Mouse (Mus musculus): ENCODE measurements around the gene Pym1. TPM values are rescaled to one million over a fixed set of nuclear protein-coding genes. Genes with fewer than 3 reads are reported as not detected.

Gene Pym1
- total RNA-seq, 2 experiments from 2014 or later: 26.0 to 28.2 TPM

DNA sequence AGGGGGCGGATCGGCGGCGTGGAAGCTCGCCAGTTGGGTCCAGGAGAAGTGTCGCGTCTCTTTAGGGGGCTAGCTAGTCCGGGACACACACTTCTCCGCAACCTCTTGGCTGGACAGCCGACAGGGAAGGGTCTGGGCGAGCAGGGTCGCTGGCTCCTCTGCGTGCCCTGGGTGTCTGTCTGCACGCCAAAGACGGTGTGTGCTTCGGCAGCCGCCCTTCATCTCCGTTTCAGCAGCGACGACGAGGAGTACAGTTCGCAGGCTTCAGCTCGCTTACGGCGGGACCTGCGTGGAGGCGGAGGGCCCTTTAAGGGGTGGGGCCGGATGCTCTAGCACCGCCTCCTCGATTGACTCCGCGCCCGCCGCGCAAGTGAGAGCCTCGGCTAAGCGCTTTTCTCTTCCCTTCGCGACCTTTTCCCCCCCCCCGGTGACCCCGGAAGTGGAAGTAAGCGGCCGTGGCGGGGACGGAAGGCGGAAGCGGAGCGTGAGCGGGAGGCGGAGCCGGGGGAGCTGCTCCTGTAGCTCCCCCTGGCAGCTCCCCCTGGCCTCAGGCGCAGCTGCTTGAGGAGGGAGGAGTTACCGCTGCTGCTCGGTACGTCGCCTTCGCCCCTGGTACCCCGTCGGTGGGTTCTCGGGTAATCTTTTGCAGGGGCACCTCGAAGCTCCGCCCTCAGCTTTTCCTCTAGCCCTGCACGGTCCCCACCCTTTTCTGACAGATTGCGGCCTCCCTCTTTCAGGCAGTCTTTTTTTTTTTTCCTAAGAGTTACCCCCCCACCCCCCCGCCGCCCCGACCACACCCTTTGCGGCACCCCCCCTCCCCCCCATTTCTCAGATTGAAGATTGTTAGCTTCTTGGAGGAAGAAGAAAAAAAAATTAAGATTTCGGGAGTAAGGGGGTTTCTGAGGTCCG is 57.7 kb downstream of the Pym1 start:
- peak; percentile 92 to 93 for DNase-seq

- no peak for DNase-seq
These were observed 58.4 kb downstream of the Pym1 start for GRCm38 (mm10) chr10:128806086-128806485.

DNA sequence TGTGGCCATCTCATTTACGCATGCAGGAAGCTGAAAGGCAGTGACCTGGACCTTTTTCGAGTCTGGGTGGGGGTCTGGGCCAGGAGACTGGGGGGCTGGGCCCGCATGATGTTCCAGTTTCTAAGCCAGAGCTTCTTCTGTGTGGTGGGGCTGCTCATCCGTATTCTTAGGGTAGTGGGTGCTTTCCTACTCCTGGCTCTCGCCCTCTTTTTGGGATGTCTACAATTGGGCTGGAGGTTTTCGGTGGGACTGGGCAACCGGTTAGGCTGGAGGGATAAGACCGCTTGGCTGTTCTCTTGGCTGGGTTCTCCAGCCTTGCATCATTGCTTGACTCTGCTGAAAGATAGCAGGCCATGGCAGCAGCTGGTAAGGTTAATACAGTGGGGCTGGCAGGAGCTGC is 59.3 kb downstream of the Pym1 start:
- DNase-seq: no peak

Other genes with a start within 250 kb of the Pym1 start
- 10 to 100 TPM; 16.2 to 19.3 TPM for gene Myl6b, start 249.2 kb upstream of the Pym1 start, total RNA-seq (2021)
- gene Esyt1, start 222.0 kb upstream of the Pym1 start, total RNA-seq (2021): 1 to 10 TPM; 4.5 to 4.7 TPM
- 10 to 100 TPM; 14.1 to 14.3 TPM for gene Zc3h10, start 200.1 kb upstream of the Pym1 start, total RNA-seq (2021)
- gene Rpl41, start 198.6 kb upstream of the Pym1 start, total RNA-seq (2021): 1,000 to 10,000 TPM; 1,506 to 1,536 TPM
- gene Pa2g4, start 181.9 kb upstream of the Pym1 start, total RNA-seq (2021): 10 to 100 TPM; 61.9 to 66.9 TPM
- 1 to 10 TPM; 7.8 to 8.0 TPM for gene Erbb3, start 158.2 kb upstream of the Pym1 start, total RNA-seq (2021)
- gene Rps26, start 121.1 kb upstream of the Pym1 start, total RNA-seq (2021): 100 to 1,000 TPM; 288 to 319 TPM
- gene Ikzf4, start 101.9 kb upstream of the Pym1 start, total RNA-seq (2021): 10 to 100 TPM; 14.8 to 15.5 TPM
- gene Suox, start 73.8 kb upstream of the Pym1 start, total RNA-seq (2021): 10 to 100 TPM; 11.4 to 14.2 TPM
- 100 to 1,000 TPM; 131 to 134 TPM for gene Rab5b, start 51.6 kb upstream of the Pym1 start, total RNA-seq (2021)
- gene Pmel, start 43.7 kb upstream of the Pym1 start, total RNA-seq (2021): under 1 TPM; 0.25 to 0.35 TPM
- 1 to 10 TPM; 2.0 to 2.4 TPM for gene Cdk2, start 42.9 kb upstream of the Pym1 start, total RNA-seq (2021)
- gene Dgka, start 3.0 kb upstream of the Pym1 start, total RNA-seq (2021): 10 to 100 TPM in 1 of 2 experiments, 1 to 10 TPM in 1; 9.3 to 11.1 TPM
- under 1 TPM; 0.20 to 0.46 TPM for gene Mmp19, start 43.0 kb downstream of the Pym1 start, total RNA-seq (2021)
- 10 to 100 TPM; 65.3 to 69.1 TPM for gene Dnajc14, start 56.2 kb downstream of the Pym1 start, total RNA-seq (2021)
- gene Tmem198b, start 56.5 kb downstream of the Pym1 start, total RNA-seq (2021): 10 to 100 TPM in 1 of 2 experiments, 1 to 10 TPM in 1; 8.4 to 10.6 TPM
- gene Sarnp, start 69.4 kb downstream of the Pym1 start, total RNA-seq (2021): 10 to 100 TPM; 38.9 to 39.5 TPM
- 1 to 10 TPM; 8.9 to 9.8 TPM for gene Ormdl2, start 73.8 kb downstream of the Pym1 start, total RNA-seq (2021)
- 10 to 100 TPM; 20.4 to 22.7 TPM for gene Gdf11, start 143.8 kb downstream of the Pym1 start, total RNA-seq (2021)
- gene Cd63, start 153.1 kb downstream of the Pym1 start, total RNA-seq (2021): 10 to 100 TPM; 77.8 to 79.7 TPM
- gene Rdh5, start 175.0 kb downstream of the Pym1 start, total RNA-seq (2021): 1 to 10 TPM; 6.4 to 8.9 TPM
- 10 to 100 TPM; 92.9 to 94.1 TPM for gene Bloc1s1, start 176.1 kb downstream of the Pym1 start, total RNA-seq (2021)
- gene Itga7, start 185.9 kb downstream of the Pym1 start, total RNA-seq (2021): 10 to 100 TPM; 30.1 to 35.4 TPM
- not detected for gene Mettl7b, start 213.1 kb downstream of the Pym1 start, total RNA-seq (2021)
- not detected for gene Olfr9, start 241.5 kb downstream of the Pym1 start, total RNA-seq (2021)

All from layer of hippocampus, postnatal 36 days (tissue).